Mouse (Mus musculus): ENCODE measurements around the gene Fjx1. TPM values are rescaled to one million over a fixed set of nuclear protein-coding genes. Genes with fewer than 3 reads are reported as not detected.

Fjx1 gene
- polyA plus RNA-seq, 1 experiment from 2014 or later = 2.7 TPM

DNA sequence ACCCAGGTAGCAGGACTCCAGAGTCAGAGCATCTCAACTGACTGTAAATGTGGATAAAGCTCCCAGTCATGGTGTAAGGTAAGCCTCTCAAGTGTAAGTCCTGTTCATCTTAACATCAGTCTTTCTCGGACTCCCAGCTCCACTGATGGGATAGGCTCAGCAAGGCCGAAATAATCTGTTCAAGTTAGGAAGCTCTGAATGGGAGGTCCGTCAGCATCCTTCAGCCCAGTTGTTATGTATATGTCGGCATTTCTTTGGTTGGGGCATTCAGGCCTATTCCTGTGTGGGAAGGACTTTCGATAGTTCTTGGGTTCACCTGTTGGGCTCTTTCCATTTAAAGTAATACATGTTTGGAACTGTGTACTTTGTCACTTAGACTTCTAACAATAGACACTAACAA is 48.3 kb downstream of the Fjx1 start:
- ATAC-seq = no peak
- WGBS = 86% methylated on average over 5 of the region's 5 CpGs
- H3K4me3 ChIP-seq (ENCODE audit: low read length) = no peak overlapping the region

DNA sequence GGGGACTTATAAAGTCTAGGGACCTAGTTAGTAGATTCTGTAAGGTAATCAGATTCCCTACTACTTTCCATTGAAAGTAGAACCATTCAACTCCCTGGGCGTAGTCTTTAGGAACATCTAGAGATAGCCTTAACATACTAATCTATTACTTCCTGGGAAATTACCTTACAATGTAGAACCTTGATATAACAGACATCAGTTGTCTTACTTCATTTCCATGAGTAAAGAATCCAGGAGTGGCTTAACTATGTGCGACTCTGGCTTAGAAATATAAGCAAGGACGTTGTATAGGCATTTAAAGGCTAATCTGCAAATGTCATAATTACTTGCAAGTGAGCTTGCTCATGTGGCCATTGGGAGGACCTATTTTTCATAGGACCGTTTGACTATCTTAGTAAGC is 49.0 kb downstream of the Fjx1 start:
- 82% methylated on average over 4 of the region's 4 CpGs for WGBS
- no peaks in the 10 kb centered on the region for H3K36me3 ChIP-seq (ENCODE audit: control insufficient read depth, insufficient read depth, low read length)
- no peaks in the 10 kb centered on the region for H3K9me3 ChIP-seq (ENCODE audit: control insufficient read depth, low read length)
- ATAC-seq = no peak
- H3K27ac ChIP-seq (ENCODE audit: low read length) = no peak overlapping the region
- H3K9ac ChIP-seq (ENCODE audit: low read depth, low read length) = no peak overlapping the region
- H3K4me1 ChIP-seq (ENCODE audit: control insufficient read depth, insufficient read depth, low read length) = peaks cover 31% of the 10 kb centered on the region
- H3K27me3 ChIP-seq (replicated peaks; ENCODE audit: control insufficient read depth, insufficient read depth, low read length) = no peaks in the 10 kb centered on the region
- H3K4me2 ChIP-seq (ENCODE audit: low read depth, low read length) = no peak overlapping the region
- H3K4me3 ChIP-seq (ENCODE audit: low read length) = no peak overlapping the region

More for the DNA sequence above, 48.3 kb downstream of the Fjx1 start:
- no peak overlapping the region for H3K4me2 ChIP-seq (ENCODE audit: low read depth, low read length)
- H3K9me3 ChIP-seq (ENCODE audit: control insufficient read depth, low read length) = no peaks in the 10 kb centered on the region
- no peaks in the 10 kb centered on the region for H3K27me3 ChIP-seq (replicated peaks; ENCODE audit: control insufficient read depth, insufficient read depth, low read length)
- H3K27ac ChIP-seq (ENCODE audit: low read length) = no peak overlapping the region
- no peaks in the 10 kb centered on the region for H3K36me3 ChIP-seq (ENCODE audit: control insufficient read depth, insufficient read depth, low read length)
- peaks cover 31% of the 10 kb centered on the region for H3K4me1 ChIP-seq (ENCODE audit: control insufficient read depth, insufficient read depth, low read length)
- H3K9ac ChIP-seq (ENCODE audit: low read depth, low read length) = no peak overlapping the region

DNA sequence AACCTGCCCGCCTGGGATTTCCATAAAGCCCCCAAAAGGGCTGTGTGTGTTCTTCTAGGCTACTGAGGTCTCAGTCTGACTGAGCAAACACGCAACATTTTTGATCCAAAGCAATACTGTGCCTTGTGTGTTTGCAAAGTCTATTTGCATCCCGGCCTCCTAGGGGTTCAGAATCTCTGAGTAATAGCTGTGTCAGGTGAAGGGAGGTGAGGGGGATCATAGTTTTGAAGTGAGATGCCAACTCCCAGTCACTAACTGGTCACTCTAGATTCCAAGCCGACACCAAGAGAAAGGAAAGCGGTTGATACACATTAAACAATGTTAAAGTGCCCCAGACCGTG is 51.0 kb downstream of the Fjx1 start:
- Histone ChIP-seq H3K27me3 (replicated peaks; ENCODE audit: control insufficient read depth, insufficient read depth, low read length) (no peaks in the 10 kb centered on the region), H3K4me2 (ENCODE audit: low read depth, low read length) (peak overlapping the region; percentile 94), H3K4me3 (ENCODE audit: low read length) (peak overlapping the region; percentile 72), H3K27ac (ENCODE audit: low read length) (peak overlapping the region; percentile 94), H3K9ac (ENCODE audit: low read depth, low read length) (peak overlapping the region; percentile 90), H3K9me3 (ENCODE audit: control insufficient read depth, low read length) (no peaks in the 10 kb centered on the region), H3K36me3 (ENCODE audit: control insufficient read depth, insufficient read depth, low read length) (no peaks in the 10 kb centered on the region), H3K4me1 (ENCODE audit: control insufficient read depth, insufficient read depth, low read length) (peaks cover 19% of the 10 kb centered on the region)
- 15% methylated on average over 6 of the region's 6 CpGs for WGBS
- no peak for ATAC-seq

DNA sequence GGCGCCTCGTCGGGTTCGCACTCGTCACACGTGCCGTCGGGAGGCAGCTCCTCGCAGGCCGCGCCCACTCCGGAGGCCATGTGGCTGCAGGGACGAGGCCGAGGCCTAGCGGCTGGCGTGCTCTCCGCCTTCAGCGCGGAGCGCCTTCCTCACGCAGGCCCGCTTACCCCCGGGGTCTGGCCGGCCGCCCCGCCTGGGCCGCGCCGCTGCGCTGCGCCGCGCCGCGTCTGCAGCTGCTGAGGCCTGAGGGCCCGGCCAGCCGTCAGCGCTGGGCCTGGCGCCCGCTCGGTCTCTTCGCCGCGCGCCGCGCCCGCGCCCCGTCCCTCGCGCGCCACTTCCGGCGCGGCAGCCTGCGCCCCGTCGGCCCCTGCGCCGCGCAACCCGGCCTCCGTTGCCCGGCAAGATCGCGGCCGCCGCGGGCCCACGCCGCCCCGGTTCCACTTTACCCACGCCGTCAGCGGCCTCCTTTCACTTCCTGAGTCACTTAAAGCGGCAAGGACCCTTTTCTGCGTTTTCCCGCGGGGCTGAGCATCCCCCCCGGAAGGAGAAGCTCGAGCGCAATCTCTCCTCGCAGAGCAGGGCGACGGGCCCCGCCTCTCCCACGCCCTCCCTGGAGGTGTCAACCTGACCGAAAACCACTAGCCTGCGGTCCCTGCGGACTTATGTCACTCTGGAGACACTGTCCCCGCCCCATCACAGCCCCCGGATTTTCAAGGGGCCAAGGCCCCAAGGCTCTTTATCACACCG is 51.5 kb downstream of the Fjx1 start:
- Histone ChIP-seq H3K36me3 (ENCODE audit: control insufficient read depth, insufficient read depth, low read length) (no peaks in the 10 kb centered on the region), H3K4me3 (ENCODE audit: low read length) (peak overlapping the region; percentile 72), H3K4me1 (ENCODE audit: control insufficient read depth, insufficient read depth, low read length) (peaks cover 16% of the 10 kb centered on the region), H3K27me3 (replicated peaks; ENCODE audit: control insufficient read depth, insufficient read depth, low read length) (no peaks in the 10 kb centered on the region), H3K4me2 (ENCODE audit: low read depth, low read length) (peak overlapping the region; percentile 94), H3K27ac (ENCODE audit: low read length) (peak overlapping the region; percentile 94), H3K9me3 (ENCODE audit: control insufficient read depth, low read length) (no peaks in the 10 kb centered on the region), H3K9ac (ENCODE audit: low read depth, low read length) (peak overlapping the region; percentile 90)
- peak; percentile 94 for ATAC-seq
- under 1% methylated on average over 75 of the region's 94 CpGs for WGBS

DNA sequence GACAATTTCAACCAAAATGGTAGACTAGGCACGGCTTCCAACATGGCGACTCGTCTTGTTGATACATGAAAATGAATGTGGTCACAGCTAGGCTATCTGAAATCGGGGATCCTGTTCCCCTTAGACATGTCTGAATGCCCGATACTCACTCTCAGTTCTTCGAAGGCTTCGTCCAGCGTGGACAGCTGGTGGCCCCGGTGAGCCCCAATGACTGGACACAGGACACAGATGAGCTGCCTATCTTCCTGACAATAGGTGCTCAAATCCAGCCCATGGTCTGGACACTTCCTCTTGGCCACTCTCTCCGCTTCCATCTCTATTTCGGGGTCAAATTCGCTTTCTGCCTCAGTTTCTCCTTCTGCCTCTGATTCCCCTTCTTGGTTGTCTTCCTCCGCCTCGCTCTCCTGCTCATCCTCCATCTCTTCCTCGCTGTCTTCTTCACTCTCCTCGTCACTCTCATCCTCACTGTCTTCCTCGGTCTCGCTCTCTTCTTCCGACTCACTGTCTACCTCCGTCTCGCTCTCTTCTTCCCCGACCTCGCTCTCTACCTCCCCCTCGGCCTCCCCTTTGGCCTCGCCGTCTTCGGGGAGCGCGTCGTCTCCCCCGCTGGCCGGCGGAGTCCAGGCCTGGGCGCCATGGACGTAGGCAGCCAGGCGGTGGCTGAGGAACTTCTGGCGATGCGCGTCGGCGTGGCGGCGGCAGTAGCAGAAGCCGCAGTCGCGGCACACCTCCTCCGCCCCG is 52.3 kb downstream of the Fjx1 start:
- Histone ChIP-seq H3K27ac (ENCODE audit: low read length) (peak overlapping the region; percentile 94), H3K4me2 (ENCODE audit: low read depth, low read length) (peak overlapping the region; percentile 94), H3K9ac (ENCODE audit: low read depth, low read length) (peak overlapping the region; percentile 90), H3K36me3 (ENCODE audit: control insufficient read depth, insufficient read depth, low read length) (no peaks in the 10 kb centered on the region), H3K4me1 (ENCODE audit: control insufficient read depth, insufficient read depth, low read length) (peaks cover 16% of the 10 kb centered on the region), H3K9me3 (ENCODE audit: control insufficient read depth, low read length) (no peaks in the 10 kb centered on the region), H3K4me3 (ENCODE audit: low read length) (peak overlapping the region; percentile 72), H3K27me3 (replicated peaks; ENCODE audit: control insufficient read depth, insufficient read depth, low read length) (no peaks in the 10 kb centered on the region)
- WGBS = 35% methylated on average over 48 of the region's 48 CpGs
- ATAC-seq = no peak

Other genes starting within 250 kb of the Fjx1 start
- 10.1 and 10.2 TPM in 2 replicates for gene Trim44, start 44.7 kb downstream of the Fjx1 start, polyA plus RNA-seq (2015; fragmentation: Nextera tagmentation; extraction: Ambion mirVana)
- 38.1 and 39.4 TPM in 2 replicates for gene Pamr1, start 97.5 kb upstream of the Fjx1 start, polyA plus RNA-seq (2015; fragmentation: Nextera tagmentation; extraction: Ambion mirVana)
- 0.13 and 0.26 TPM in 2 replicates for gene Slc1a2, start 206.2 kb upstream of the Fjx1 start, polyA plus RNA-seq (2015; fragmentation: Nextera tagmentation; extraction: Ambion mirVana)